Mouse (Mus musculus) embryo, embryonic 11 days (tissue): ENCODE measurements around the gene Plch2.

Experiments used
- DNase-seq: peaks from one replicate; pipeline ENCODE4 v3.0.0-alpha.2; 2015

Gene Plch2

DNA sequence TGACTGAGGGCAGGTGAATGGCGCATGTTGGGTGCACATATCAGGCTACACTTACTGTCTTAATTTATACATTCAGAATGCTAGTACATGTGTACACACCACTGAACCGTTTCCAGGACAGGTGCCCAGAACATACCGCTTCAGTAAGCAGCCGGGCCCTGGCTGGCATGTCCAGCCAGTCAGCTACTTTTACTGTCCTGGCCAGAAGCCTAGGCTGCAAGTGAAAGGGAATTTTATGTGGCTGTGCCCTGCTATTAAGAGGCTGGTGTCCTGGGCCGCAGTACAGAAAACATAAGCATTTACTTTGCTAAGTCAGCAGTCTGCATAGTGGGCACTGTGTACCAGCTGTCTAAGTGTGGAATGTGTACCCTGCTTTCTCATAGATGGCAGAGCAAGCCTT lies 14.3 kb upstream of the Plch2 start:
- DNase-seq: no peak

DNA sequence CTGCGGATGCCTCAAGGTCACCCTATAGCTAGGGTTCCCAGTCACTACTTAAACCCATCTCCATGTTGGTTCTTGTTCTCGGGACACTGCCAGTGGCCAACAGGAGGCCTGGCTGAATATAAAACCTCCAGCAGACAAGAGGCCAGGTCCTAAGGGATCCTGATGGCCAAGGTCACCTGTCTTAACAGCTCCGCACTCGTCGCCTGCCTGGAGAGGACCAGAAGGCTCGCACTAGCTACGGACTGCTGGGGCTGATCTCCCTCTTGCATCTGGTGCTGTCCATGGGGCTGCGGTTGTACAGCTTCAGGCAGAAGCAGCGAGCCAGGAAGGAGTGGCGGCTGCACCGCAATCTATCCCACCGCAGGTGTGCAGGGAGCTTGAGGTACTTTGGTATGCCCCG lies 13.6 kb upstream of the Plch2 start:
- no peak for DNase-seq

DNA sequence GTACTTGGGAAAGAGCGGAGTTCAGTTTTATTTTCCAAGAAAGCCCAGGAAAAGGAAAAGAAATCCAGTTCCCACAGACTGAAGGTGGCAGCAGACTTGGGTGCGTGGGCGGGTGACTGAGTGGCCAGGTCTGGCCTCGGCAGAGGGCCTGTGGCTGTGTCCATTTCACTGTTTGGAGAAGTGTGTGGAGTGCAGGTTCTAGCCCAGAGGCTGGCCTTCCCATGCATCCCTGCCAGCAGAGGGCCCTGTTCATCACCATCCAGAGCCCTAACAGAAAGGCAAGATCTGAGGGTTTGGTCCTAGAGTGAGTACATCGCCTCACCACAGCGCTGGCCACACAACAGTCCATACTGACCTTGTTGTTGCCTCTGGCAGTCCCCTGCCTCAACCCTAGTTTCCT lies 12.6 kb upstream of the Plch2 start:
- no peak for DNase-seq

DNA sequence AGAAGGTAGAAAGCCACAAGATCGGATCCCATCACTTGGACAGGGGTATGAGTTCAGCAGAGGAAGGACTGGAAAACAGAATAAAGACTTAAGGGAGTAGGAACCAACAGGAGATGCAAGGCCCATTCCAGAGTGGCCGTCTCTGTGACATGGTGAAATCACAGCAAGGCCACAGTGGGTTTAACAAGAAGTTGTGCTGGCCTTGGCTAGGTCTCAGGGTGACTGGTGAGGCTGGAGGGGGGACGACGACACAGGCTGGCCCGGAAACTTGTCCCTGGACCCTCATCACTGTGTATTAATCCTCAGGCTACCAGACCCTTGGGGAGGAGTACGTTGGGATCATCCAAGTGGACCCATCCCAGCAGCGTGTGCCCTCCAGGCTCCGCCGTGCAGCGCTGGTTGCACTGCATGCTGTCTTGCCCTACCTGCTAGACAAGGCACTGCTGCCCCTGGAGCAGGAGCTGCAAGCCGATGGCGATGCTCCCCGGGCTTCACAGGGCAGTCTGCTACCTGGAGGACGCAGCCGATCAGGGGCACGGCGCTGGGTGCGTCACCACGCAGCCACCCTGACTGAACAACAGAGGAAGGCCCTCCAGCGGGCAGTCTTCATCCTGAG lies 11.9 kb upstream of the Plch2 start:
- no peak for DNase-seq

DNA sequence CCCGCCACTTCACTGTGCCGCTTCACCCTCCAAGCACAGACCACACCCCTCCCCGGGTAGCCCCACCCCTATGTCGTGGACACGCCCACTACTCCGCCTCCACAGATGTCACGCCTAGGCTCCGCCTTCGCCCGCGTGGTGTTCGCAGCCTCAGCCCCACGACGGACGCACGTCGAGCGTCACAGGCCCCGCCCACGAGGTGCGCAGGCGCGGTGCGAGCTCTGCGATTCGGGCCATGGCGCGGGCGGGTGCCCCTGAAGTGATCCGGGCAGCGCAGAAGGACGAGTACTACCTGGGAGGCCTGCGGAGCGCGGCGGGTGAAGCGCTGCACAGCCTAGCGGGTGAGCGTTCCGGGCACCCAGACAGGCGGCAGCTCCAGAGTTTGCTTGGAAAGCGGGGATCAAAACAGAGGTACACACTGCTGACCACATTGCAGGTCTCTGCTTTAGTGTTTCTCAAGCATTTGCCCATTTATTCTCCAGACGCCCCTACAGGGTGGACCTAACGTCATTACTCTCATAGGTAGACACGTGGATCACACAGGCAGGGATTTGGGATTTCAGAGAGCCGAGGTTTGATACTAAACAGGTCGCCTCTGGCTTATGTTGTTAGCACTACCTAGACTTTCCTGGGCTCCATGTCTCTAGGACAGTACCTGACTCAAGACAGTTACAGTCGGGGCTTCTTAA lies 10.4 kb upstream of the Plch2 start, which contains the start of gene Pex10:
Gene Pex10, plus strand, starts transcription at position 183 of the 689 bp plus-strand sequence.
- DNase-seq: peak; percentile 99

DNA sequence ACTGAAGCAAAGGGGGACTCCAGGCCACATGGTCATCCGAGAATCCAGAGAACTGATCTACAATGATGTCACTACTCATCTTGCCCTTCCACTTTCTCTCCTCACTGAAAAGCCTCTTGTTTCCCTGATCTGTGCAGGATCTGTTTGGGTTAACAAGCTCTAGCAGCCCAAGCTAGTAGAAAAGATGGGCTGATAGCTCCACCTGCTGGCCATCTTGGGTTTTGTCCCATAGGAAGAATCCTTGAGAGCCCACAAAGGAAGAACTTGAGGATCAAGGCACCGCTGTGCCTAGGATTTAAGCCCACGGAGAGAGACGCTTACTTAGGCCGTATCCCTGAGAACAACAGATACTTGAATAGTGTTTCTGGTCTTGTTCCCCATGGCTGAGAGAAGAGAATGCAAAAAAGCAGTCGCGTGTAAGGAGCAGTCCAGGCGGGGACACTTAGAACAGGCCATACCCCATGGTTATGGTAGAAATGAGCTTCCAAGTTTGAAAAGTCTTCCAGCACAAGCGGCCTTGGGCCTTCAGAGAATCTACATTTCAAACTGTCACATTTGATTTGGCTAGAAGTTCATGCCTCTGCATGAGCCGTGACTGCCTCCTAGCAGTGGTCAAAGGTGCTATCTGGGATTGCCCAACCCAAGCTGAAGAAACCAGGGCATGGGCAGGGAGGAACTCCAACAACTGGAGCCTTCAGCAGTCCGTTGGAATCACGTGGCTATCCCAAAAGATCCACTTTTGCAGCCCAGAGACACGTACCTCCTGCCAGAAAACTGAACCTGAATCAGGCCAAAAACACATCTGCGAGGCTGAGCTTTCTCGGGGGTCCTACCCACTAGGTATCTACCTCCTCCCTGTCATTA lies 9.6 kb upstream of the Plch2 start:
- DNase-seq: peak; percentile 92

DNA sequence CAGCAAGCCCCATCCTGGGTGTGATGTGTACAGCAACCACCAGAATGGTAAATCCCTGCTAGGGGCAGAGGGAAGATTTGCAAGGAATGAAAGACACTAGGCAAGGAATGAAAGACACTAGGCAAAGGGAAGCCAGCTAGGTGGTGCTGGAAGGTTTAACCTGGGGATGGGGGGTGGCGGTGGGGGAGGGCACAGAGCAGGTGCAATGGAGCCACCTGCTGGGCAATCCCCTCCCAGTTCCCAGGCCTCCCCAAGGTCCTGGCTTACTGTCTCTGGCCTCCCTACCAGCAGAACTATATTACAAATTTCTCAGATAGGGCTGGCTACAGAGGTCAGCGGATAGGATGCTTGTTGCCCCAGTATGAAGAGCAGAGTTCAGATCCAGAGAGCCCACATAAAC lies 7.9 kb upstream of the Plch2 start:
- DNase-seq: no peak

DNA sequence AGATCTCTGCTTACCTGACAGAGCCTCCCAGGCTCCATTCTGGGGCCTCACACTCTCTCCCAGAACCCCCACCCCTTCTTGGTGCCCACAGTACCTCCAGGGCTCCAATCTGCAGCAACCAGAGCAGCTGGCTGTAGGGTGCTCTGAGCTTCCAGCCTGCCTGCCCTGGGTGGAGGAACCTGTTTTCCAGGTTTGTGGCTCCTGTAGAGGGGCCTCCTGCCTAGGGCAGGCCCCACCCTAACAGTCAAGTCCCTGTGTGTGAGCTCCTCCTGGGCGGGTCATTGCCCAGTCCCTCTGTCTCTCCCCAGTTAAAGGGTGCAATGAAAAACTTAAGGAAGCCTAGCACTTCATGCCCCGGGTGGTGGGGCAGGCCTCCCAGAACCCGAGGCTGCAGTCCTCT lies 7.3 kb upstream of the Plch2 start:
- no peak for DNase-seq

DNA sequence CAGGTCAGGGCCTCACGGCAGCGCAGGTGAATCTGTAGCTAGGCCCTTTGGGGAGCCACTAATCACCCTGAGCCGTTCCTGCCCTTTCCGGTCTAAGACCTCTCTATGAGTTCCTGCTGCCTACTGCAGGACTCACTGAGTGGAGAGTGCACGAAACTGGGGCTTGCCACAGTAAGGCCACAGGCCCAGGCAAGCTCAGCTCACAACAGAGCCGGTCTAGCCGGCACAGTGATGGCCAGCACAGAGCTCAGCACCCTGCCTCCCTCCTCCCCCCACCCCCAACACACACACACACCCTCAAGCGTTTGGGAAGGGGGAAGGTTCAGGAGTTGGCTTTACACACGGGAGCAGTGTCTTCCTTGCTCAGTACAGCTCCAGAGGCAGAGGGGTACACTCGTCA lies 1.7 kb upstream of the Plch2 start:
- DNase-seq: no peak

DNA sequence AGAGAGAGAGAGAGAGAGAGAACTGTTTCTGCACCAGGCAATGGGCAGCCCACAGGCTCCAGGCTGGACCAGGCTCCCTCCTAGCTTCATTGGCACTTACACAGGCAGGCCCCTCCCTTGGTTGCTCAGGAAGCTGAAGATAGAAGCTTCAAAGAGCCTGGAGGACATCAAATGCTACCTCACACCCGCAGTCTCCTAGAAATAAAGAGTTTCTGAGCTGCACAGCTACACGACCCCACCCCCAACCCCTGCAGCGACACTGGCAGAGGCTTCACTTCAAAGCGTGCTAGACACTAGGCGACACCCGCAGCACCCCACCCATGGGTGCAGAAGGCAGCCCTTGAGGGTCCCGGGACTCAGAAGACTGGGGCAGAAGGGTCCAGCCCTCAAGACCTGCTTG lies 6.5 kb downstream of the Plch2 start:
- DNase-seq: no peak

DNA sequence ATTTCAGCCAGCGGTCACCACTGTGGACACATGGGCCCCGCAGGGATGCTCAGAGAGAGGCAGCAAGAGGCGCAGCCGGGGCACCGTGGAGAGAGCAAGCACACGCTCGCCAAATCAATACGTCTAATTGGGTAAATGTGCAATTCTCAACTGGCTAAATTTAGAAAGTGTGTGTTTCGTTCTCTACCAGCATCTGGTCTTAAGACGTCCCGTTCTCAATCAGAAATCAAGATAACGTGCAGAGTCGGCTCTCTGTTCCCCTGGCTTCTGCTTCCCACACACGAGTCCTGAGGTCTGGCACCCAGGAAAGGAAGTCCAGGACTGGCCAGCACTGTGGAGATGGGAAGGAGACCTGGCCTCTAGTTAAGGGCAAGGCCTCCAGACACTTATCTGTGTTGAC lies 9.9 kb downstream of the Plch2 start:
- DNase-seq: no peak

DNA sequence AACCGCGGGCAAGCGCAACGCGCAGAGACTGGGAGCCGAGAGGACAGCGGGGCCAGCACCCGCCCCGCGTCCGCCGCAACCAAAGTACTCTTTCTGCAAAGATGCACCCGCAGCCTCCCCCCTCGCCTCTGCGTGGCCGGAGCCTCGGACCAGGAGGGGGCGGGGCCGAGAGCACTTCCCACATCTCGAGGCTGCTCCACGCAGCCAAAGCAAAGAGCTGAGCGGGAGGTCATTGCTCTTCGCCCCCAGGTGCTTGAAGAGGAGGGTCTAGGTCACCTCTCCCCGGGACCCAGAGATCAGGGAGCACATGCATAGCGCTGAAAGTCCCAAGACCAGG lies 13.3 kb downstream of the Plch2 start:
- DNase-seq: no peak

DNA sequence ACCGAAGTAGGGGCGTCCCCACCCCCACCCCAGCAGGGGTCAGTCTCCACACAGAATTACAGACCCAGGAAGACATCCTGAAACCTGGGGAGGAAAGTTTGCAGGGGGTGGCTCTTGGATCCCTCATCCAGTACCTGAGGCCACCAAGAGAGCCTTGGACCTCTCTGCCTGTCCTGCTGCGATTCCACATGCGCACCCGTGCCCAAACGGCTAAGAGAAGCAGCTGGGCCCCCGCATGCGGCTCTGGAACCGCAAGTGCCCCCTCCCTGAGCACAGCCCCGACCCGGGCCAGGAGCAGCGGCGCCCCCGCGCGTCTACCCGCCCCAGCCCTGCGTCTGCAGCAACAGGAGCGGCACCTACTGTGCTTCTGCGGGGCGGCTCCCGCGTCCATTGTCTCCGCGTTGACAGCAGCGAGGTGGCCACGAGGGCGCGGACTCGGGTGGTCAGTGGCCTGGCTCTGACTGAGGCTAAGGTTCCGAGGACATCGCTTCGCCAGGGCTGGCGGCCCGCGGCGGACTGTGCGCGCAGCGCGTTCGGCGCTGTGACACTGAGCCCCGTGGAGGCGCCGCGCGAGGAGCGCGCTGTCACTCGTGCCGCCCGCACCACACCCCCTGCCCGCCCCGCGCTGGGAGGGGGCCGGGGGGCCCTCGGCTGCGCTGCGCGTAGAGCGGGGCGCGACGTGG lies 13.8 kb downstream of the Plch2 start:
- DNase-seq: no peak

DNA sequence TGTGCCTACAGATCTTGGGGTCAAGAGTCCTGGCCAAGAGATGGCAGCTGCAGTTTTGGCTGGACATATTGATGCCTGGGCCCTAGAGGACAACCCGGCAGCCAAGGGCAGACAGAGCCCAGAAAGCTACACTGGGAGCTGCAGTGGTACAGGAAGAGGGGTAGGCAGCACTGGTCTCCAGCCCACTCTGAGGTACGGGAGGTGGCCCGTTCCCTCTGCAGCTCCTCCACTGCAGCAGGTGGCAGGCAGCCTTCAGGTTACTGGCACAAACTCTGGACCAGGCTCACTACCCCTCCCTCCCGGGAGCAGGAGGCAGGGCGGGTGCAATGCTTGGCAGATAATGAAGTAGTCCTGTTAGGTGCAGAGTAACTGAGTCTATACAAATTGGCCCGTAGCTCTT lies 15.9 kb downstream of the Plch2 start:
- DNase-seq: no peak

DNA sequence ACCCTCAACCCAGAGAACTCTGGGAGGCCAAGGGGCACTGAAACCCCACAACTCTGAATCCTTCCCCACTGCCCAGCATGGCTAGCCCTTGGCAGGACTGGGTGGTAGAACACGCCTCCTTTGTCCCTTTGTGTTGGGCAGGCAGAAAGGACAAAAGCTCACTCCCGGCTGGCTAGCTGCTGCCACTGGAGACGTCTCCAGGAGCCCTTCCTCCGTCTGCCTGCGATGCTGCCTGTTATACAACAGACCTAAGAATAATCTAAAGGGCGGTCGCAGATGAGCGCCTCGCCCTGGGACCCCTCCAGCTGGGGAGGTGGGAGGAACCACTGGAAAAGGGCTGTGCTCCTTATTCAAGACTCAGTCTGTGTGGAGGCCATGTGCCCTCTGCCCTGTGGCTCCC lies 16.4 kb downstream of the Plch2 start:
- DNase-seq: no peak

DNA sequence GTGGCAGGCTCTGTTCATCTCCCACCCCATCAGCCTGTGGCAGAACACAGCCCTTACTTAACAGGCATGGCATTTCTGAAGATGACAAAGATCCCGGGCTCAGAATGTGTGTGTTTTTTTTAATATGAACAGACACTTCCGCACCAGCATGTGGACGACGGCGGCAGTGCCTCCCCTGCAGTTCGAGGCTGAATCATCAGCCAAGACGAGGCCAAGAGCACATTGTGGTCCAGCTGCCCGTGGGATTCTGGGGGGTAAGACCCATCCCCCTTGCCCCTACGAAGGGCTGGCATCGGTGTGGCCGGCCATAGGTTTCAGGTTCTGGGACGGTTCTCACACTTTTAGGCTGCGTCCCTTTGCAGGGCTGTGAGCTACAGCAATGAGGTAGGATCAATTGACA lies 21.8 kb downstream of the Plch2 start:
- no peak for DNase-seq

DNA sequence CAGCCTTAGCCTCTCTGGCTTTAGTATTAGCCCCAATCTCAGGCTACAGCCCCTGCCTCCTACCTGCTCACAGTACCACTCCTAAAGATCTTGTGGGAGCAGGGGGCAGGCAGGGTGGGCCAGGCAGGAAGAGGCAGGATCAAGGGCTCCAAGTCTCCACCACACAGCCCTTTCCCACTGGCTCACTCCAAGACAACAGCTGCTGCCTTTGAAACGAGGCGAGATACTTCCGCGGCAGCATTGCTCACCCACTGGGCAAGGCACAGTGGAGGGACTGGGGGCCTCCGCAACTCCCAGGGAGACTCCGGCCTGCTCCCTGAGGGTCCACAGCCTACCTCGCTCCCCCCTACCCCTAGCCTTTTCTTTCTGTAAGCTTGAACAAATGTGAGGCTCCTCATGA lies 22.4 kb downstream of the Plch2 start:
- DNase-seq: no peak

DNA sequence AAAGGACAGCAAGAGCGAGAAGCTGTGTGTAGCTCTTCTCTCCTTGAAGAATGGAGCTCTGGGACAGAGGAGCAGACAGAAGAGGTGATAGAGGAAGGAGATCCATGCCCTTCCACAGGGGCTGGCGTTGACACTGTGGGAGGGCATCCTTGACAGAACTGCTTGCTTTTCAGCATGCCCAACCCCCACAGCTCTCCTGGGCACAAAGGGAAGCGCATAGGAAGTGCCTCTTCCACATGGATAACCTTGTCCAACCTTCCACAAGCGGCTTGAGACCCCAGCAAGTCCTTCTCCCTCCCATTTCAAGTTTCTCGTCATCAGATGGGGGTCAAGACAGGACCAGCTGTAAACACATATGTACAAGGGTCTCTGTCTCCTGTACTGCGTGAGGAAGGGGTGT lies 23.5 kb downstream of the Plch2 start:
- no peak for DNase-seq

DNA sequence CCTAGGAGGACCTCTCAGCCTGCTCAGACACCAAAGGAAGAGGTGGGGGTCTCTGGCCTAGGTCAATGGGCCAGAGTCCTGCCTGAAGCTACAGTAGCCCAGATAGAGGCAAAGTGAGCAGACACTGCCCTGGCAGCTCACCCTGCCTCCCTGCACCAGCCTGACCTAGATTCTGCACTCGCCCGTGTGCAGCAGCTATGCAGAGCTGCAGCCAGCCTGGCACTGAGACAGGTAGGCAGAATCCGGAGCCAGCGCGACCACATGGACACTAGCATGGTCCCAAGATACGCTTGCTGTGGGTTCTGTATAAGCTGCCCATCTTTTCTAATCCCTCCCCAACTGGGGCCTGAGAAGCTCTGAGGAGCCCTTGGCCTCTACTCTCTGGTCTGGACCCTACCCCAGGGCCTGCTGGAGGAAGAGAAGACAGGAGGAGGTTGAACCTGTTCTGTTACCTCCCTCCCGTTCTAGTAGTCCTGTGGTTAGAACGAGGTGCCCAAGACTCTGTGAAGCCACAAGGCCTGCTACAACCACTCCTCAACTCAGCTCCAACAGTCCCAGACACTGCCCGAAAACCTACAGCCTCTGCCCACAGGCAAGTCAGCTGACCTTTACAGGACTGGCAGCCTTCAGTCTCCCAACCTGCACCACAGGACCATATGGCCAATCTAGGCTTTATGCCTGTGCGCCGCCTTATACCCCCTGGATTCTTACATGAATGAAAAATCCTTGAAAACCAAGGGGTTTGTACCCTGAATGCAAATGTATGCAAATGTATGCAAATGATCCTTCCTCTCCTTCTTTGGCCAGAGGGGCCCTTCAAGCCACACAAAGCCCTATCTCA lies 32.2 kb downstream of the Plch2 start:
- DNase-seq: no peak

DNA sequence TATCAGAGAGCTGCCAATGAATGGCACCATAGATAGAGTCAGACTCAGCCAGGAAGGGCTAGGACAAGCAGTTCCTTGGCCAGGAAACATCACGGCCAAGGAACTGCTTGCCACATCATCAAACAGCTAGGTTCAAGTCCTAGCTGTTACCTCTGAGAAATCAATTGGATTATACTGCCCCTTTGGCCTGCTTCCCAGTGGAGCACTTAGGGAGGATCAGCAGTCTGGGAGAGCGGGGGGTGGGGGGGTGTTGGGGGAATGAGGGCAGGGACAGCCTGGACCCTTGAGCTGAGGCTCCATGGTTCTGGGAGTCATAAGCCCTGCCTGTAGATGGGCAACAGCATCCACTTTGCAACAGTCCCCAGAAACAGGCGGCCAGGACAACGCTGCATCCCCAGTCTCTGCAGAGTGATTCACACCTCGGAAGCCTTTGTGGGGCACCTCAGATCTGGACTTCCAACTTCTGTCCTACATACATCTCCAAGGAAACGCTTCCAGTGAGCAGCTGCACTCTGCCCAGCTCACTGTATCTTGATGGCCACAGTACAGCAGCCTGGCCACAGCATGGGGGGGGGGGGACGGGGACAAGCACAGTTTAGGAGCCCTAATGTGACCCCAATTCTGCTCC lies 34.2 kb downstream of the Plch2 start:
- DNase-seq: no peak

DNA sequence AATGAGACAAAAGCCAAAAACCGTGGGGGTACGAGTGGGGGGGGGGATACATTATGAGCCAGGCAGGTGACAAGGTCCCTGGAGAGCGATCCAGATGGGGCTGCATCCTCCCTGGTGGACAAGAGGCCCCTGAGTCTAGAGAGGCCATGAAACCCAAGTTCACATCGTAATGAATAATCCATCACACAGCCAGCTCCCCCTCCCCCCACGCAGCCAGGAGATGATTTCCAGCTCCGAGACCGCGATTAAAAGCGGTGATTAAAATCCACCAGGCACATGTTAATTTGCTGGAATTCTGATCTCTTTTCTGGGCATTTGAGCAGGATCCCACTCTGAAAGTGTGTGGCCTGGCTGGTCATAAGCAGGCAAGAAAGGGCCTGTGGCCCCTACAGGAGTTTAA lies 35.8 kb downstream of the Plch2 start:
- no peak for DNase-seq

DNA sequence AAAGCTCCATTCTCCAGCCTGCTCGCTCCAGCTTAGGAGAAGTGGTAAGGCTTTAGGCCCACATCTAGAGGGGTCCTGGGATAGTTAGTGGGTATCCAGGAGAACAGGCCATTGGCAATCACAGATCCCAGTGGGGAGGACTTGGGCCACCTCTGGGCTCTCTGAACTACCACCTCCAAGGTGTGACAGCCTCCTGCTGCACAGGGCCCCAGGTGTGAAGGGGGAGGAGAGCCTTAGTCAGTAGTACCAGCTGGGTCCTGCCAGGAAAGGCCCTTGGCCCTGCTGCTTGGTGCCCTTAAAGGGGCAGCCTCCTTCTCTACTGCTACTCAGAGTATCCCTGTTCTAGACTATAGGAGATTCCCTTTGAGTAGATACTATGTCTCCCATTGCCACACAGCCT lies 36.4 kb downstream of the Plch2 start:
- no peak for DNase-seq
